Mouse (Mus musculus) urinary bladder, postnatal 4 days (tissue): Measurements from ENCODE around the gene Kansl1l.

ENCODE experiments used
- DNase-seq, 2 experiments: peaks; one replicate each; pipeline ENCODE4 v3.0.0; 2021 to 2022; ENCODE audit warnings: low spot score in 2 of 2

Kansl1l gene

DNA sequence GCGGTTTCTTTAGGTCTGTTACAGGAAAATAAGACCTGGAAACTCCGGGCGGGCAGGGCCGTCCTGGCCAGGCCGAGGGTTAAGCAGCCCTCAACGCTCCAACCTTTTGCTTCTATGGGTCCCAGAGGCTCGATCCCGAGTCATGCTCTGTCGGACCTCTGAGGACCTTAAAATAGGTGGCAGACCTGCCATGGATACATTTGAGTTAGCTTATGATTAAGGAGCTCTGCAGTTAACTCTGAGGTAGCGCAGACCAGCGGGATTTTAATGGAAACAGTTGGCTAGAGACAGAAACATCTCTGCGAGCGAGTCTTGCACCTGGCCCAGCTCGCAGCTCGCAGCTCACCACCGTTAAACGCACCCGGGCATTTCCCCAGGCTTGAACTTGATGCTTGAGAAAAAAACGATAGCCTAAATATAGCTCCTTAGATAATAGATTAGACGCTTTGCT is 528 bp upstream of the Kansl1l start:
- DNase-seq = no peak

DNA sequence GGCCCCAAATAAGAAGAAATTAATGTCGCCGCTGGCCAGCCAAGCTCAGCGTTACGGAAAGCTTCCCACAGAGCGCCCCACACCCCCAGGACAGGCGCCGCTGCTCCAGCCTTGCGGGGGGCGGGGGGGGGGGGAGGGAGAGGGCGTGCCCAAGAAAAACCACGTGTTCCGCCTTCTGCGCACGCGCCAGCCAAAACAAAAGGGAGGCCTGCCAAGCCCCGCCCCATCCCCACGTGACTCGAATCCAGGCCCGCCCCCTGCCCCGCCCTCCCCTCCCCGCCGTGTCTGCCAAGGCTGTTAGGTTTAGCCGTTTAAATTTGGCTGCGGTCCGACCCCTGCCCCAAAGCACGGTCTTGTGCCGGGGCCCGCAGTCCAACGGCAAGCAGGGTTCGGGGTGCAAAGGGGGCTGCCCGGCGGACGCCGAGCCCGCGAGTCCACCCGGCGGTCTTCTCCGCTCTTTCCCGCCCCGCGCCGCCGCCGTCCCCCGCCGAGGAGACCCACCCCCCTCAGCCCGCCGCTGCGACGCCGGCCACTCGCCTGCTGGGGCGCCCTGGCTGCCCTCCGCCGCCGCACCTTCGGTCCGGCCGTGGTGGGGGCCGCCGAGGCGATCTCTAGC is 417 bp downstream of the Kansl1l start:
- DNase-seq = peak; percentile 93 to 95

GRCm38 (mm10) chr1:66815941-66816777 is 1.2 kb downstream of the Kansl1l start:
- peak; percentile 42 to 61 for DNase-seq

DNA sequence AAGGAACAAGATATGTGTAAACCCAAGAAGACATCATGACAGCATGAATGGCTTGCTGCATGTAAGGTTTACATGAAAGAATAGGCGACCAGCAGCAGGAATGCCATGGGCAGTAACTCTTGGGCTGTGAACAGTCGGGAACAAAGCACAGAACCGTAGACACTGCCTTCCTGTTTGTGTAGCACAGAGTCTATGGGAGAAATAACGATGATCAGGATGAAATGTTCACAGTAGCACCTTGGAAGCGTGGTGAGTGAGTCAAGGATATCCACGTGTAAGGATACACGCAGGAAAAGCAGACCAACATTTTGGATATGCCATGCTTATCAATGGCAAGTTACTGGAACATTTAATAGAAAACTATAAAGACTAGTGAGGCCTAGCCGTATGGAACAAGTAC is 2.6 kb downstream of the Kansl1l start:
- no peak for DNase-seq

DNA sequence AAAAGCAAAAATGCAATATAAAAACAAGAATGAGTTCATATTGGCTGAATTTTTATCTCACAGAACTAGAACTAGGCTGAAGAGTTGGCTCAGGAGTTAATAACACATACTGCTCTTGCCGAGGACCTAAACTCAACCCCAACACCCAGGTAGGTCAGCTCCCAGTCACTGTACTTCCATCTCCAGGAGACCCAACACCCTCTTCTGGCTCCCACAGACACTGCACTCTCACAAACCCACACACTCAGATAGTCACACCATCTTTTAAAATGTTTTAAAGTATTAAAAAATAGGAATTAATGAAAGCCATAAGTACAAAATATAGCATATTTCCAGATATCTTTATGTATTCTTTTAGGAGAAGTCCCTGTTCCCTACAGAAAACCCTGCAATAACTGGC is 4.2 kb downstream of the Kansl1l start:
- no peak for DNase-seq

DNA sequence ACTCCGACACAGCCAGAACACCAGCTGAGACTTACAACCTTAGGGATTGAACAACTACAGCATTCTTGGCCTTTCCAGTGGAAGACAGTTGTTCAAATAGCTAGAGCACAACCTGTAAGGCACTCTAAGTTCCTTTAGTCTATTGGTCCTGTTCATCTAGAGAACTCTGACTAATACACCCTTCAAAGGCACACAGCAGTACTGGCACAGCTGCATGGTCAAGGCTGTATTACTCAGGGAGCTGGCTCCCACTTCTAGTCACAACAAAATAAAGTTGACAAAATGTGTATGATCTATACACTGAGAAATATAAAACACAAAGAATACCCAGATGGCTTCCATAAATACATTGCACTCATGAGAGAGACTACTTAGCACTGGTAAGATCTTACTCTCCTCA is 10.5 kb downstream of the Kansl1l start:
- no peak for DNase-seq

GRCm38 (mm10) chr1:66805408-66805807 is 12.0 kb downstream of the Kansl1l start:
- DNase-seq = no peak

GRCm38 (mm10) chr1:66804710-66805109 is 12.7 kb downstream of the Kansl1l start:
- DNase-seq = no peak

- no peak for DNase-seq
Observed at GRCm38 (mm10) chr1:66797962-66798361, 19.4 kb downstream of the Kansl1l start.

DNA sequence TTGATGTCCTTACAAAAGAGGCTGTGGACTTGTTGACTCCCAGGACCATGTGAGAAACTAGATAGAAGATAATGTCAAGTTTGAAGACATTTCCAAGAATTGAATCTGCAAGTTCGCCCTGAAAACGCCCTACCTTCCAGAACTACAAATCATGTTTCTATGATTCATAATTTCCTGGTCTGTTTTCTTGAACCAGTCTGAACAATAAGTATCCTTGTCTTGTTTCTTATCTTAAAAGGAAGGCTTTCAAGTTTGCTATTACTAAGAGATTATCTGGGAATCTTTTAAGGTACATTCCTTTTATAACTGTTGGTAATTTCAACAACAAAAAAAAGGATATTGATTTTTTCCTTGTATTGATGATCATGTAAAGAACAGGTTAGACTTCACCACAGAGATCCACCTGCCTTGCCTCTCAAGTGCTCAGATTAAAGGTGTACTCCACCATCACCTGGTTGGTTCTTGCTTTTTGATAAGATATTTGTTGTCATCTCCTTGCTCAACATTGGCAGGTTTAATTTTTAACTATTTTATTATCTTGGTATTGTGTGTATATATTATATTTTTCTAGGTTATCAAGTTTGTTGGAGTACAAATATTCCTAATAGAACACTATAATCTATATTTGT is 24.4 kb downstream of the Kansl1l start:
- DNase-seq = no peak

GRCm38 (mm10) chr1:66782296-66782695 is 35.1 kb downstream of the Kansl1l start:
- DNase-seq = no peak

- no peak for DNase-seq
Observed at GRCm38 (mm10) chr1:66781027-66781426, 36.3 kb downstream of the Kansl1l start.

- no peak for DNase-seq
Observed at GRCm38 (mm10) chr1:66778798-66779197, 38.6 kb downstream of the Kansl1l start.

DNA sequence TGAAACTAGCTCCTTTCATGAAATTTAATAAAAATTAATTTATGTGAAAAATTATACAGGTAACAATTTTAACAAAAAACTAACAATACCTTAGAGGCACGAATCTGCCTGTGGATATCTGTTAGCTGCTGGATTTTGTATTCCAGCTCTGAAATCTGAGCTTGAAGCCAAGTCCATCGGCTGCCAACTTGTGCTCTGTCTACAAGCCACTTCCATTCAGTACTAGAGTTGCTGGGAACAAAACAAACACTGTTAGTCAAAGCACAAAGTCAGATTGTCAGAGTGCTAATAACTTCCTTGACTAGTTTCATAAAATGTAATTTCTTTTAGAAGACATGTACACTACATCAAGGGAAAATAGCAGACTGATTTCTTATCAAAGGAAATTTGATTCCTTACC is 39.5 kb downstream of the Kansl1l start:
- DNase-seq = no peak

DNA sequence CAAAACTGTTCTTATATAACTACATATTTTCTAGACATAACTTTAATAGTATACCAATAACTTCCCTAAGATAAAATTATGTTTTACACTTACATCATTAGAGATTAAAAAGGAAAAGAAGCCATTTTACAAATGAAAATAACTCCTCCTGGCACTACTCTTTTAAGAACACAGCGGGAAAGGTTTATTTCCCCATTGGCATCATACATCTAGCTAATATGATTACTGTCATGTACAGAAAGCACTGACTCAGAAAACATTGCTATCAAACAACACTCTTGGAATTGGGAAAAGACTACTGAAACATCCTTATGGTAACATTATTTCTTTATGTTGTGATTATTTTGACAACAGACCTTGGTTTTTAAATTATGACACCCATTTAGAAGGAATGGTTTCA is 48.6 kb downstream of the Kansl1l start:
- no peak for DNase-seq

- DNase-seq = no peak
Observed at GRCm38 (mm10) chr1:66730581-66730980, 86.8 kb downstream of the Kansl1l start.

DNA sequence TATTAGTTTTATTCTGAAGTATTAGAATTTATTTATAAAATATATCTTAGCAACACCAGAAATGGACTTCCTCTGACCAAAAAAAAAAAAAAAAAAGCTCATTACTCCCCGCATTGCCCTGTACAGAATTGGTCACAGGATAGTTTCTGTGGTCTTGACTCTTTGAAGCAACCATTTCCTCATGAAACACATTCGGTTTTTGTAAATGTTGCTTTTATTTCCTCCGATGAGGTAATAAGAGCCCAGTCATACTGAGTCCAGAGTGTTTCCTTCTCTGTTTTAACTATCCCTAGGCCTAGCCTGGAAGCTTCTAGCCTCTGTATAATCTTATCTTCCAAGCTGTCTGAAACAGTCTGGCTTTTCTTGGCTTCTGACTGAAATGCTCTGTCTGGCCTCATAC is 104.5 kb downstream of the Kansl1l start:
- no peak for DNase-seq

- no peak for DNase-seq
Observed at GRCm38 (mm10) chr1:66704523-66704922, 112.8 kb downstream of the Kansl1l start.

GRCm38 (mm10) chr1:66702623-66703345 is 114.6 kb downstream of the Kansl1l start:
- no peak for DNase-seq

DNA sequence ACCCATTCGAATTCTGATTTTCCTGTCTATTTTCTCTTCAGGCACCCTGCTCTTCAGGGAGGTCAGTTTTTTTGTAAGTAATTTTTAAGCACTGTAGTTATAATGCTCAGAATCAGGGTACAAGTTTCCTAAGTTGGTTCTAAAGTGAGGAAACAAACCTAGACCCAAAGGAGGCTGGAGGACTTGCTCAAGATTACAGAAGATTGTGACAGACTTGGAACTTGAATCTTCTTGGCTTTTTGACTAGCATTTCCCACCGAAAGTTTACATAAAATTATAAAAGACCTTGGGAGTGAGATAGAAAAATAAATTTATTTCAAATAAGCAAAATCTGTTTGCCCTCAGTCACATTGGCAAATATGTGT is 115.8 kb downstream of the Kansl1l start:
- DNase-seq = no peak

- DNase-seq = peak; percentile 89 to 94
Observed at GRCm38 (mm10) chr1:66700693-66701575, 116.4 kb downstream of the Kansl1l start, which contains the start of gene Rpe. Gene Rpe, plus strand, starts transcription at chr1:66700831.
